Mouse (Mus musculus): ENCODE measurements around the gene Dennd2a.
A peak's percentile ranks its signal among the peaks of the same experiment; 100 is the strongest.

The Dennd2a gene

DNA sequence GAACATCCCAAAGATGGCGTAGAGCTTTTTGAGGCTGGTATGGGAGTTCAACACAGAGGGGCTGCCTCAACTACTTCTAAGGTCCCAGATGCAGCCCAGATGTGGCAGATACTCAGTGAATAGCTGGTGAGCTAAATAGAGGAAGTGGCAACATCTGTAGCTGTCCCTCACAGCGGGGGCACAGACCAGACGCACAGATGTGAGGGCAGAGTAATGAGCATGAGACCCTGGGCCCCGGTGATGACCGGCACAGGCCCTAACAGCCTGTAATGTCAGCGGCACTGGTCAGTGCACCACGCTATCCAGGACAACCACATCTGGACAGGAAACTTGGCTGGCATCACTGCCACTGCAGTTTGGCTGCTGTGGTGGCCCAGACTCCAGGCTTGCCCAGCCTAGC is 54.2 kb downstream of the Dennd2a start:
- DNase-seq = no peak

DNA sequence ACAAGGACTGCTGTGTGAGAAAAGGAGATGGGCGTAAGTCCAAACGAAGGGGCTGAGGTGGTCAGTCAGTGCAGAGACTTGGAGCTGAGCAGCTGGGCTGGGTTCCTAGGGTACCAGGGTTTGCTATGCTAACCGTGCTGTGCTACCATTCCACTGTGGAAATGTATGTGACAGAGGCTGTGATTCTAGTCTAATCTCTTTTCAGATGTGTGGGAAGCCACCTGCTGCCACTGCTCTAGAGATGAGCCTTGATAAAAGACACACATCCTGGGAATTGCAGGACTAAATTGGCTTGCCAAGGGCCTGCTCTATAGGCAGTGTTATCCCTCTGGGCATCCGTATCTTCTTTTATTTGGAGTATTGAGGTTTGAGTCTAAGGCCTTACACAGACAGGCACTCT is 60.5 kb downstream of the Dennd2a start:
- no peak for DNase-seq

DNA sequence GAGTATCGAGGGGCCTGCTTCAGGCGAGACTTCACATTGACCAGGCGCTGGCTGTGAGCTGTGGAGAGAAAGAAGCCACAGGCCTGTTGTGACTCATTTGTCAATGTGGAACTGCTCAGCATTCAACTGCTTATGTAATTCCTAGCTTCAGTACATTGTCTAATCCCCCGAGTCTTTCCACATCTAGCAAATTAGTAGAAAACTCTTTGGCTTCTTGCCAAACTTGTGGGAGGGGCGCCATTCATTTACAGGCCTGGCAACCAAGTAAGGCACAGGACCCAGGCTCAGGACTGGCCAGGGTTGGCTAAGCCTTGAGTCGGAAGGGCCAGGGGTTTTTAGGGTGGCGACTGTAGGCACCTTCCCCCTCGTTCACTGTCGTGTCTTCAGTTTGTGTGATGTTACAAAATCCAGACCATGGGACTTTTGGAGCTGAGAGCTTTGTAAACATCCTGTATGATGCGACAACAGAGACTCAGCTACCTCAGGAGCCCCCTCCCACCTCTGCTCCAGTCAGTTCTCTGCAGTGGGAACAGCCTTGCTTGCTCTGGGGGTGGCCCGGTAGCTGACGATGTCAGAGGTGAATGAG is 64.4 kb downstream of the Dennd2a start:
- DNase-seq = no peak

DNA sequence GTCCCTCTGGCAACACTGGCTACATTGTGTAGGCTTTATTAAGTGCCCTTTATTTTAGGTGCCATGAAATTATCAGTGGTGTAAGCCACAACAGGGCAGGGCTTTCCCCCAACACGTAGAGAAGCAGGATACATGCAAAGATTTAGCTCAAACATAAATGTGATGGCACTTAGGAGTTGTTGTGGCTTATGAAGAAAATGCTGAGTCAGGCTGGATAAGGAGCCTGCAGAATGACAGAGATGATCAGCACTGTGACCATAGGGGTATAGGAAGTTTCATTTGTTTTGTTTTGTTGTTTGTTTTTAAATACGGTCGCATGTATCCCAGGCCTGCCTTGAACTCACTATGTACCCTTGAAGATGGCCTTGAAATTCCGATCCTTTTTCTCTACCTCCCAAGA is 65.5 kb downstream of the Dennd2a start:
- DNase-seq = no peak

DNA sequence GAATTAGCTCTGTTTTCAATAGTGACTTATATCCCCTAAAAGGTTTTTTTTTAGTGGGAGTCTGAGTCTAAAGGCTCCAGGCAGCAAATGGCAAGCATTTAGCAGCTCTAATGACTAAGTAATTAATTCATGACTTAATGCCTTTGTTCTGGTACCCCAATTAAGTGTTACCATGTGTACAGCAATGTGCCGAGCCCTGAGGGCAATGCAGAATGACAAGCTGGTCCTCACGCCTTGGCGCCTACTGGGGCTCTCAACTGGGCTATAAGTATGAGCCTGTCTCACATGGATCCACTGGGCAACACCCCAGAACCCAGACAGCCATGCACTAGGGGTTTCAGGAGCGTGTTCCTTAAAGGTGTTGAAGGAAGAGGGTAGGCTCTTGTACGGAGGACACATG is 66.5 kb downstream of the Dennd2a start:
- DNase-seq = no peak

DNA sequence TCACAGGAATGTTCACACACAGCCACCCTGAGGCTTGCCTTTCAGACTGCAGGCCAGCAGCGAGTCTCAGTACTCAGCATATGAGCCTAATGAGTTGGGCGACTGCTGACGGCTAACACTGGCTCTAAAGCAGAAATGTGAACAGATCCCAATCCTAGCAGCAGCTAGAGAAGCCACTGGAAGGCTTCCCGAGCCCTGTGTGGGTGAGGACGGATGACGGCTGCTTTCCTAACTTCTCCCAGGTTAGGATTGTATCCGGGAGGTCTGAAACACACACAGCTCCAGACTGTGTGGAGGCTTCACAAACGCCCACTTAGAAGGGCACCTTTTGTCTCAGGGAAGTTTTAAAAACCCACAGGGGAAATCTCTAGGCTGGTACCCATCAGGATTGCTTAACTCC is 69.4 kb downstream of the Dennd2a start:
- peak; percentile 17 for DNase-seq

DNA sequence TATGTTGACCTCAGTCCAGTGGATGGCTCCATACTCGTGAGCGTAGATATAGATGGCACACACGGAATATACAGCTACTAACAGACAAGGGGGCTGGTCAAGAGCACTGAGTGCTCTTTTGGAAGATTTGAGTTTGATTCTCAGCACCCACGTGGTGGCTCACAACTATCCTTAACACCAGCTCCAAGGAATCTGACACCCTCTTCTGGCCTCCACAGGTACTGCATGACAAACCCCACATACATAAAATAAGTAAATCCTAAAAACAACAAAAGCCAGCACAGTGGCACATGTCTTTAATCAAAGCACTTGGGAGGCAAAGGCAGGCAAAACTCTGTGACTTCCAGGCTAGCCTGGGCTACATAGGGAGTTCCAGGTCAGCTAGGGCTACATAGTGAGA is 74.0 kb downstream of the Dennd2a start:
- DNase-seq = no peak

DNA sequence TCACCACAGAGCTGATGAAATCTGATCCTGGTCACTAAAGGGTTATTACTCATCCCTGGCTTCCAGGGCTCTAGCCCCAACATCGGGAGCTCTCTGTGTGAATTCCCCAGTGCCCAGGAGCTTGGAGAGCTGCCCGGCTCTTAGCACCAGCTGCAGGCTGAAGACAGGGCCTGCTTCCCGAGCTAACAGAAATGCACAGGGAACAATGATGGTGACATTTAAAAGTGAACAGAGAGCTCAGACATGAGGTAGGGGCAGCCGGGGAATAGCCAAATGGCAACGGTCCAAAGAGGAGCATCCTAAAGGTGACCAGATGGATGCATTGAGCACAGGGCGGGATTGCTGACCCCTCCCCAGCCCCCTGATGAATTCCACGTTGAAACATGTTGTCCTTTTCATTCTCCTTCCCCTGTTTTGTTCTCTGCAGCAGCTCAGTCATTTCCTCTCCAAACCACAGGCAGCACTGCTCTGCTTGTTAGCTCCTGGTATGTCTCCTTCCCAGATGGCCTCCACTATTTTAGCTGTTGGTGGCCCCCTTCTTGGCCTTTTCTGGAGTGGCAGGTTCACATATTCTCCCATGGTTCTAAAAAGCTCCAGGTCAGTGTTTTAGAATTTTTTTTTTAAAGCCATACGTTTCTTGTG is 79.0 kb downstream of the Dennd2a start:
- DNase-seq = peak; percentile 62

DNA sequence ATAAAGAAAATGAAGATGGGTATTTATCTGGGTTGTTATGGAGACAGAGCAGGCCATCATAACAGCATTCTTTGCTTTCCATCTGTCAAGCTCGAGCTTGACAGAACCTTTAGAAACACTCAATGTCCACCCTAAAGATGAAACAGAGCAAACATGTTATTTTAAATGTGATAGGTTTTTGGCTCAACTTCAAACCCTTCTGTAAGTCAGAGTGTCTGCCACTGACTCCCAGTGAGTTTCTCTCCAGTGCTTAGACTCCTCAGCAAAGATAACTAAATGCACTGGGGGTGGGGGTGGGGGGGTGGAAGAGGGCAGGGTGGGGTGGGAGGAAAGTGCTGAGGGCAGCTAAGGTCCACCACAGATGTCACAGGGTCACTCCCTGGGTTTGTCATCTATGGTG is 81.0 kb downstream of the Dennd2a start:
- DNase-seq = no peak

DNA sequence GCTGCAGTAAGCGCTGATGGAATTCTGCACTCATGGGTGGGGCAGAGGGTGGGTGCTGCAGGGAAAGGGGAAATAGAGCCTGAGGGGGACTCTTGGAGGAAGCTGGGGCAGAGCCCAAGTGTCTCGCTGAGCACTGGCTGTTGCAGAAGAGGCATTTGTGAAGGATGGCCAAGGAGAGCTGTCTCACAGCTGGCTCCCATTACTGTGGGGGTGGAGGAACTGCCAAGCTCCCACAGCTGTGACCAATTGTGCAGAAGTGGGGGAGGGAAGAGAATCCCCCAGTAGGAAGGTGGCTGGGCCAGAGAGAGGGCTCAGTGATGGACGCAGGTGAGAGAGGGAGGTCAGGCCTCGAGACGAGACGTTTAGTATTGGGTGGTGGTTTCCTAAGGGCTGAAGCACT is 83.2 kb downstream of the Dennd2a start:
- no peak for DNase-seq

DNA sequence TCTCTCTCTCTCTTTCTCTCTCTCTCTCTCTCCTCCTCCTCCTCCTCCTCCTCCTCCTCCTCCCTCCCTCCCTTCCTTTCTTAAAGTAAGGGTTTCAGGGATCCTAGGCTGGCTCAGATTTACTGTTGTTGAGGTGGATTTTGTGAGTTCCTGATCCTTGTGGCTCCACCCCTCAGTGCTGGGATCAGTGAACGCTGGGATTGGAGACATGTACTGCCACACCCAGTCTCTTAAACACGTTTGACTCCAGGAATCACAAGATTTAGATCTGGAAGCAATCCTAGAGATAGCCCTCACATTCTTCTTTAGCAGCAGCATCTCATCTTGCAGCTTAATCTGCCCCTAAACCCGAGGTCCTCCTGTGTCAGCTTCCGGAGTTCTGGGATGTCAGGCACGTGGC is 84.8 kb downstream of the Dennd2a start:
- DNase-seq = no peak

DNA sequence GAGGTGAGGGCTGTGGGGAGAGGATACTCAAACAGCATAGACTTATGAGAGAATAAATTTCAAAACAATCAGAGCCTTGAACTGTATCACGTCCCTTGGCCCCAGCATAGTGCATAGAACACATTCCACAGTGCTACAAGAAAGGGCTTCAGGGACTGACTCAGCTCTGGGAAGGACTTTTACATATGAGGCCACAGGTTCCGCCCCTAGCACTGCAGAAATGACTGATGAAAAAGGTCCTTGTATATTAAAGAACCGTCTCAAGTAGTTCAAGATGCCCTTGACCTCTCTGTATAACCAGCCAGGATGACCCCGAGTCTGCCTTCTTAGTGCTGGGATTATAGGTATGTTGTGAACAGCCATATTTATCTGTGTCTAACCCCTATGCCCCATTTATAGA is 85.4 kb downstream of the Dennd2a start:
- no peak for DNase-seq

DNA sequence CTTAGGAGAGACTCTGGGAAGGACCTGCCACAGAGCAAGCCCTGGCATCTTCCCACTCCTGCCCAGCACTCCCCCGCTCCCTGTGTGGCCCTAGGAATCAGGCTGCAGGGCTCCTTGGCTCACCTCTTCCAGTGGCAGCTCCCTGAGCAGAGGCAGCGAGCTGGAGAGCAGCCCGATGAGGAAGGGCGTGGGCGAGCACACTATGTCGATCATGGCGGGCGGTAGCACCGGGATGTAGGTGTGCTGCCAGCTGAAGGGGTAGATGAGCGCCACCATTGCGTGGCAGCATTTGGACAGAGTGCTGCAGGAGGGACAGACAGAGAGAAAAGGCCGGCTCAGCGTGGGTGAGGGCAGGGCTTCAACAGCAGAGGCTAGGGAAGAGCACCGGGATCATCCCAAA is 87.6 kb downstream of the Dennd2a start:
- DNase-seq = no peak

DNA sequence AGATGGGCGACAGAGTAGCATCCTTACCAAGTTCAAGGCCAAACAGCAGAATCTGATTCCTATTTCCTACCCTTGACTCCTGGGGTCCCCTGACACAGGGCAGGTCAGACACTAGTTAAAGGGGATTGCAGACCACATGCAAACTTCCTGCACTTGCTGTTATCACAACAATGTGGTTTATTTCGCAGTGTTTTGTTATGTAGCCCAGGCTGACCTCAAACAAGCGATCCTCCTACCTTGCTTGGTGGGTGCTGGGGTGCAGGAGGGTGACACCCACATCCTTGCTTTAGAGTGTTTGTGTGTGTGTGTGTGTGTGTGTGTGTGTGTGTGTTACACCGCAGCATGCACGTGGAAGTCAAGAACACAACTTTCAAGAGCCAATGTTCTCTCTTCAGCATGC is 88.2 kb downstream of the Dennd2a start:
- no peak for DNase-seq

DNA sequence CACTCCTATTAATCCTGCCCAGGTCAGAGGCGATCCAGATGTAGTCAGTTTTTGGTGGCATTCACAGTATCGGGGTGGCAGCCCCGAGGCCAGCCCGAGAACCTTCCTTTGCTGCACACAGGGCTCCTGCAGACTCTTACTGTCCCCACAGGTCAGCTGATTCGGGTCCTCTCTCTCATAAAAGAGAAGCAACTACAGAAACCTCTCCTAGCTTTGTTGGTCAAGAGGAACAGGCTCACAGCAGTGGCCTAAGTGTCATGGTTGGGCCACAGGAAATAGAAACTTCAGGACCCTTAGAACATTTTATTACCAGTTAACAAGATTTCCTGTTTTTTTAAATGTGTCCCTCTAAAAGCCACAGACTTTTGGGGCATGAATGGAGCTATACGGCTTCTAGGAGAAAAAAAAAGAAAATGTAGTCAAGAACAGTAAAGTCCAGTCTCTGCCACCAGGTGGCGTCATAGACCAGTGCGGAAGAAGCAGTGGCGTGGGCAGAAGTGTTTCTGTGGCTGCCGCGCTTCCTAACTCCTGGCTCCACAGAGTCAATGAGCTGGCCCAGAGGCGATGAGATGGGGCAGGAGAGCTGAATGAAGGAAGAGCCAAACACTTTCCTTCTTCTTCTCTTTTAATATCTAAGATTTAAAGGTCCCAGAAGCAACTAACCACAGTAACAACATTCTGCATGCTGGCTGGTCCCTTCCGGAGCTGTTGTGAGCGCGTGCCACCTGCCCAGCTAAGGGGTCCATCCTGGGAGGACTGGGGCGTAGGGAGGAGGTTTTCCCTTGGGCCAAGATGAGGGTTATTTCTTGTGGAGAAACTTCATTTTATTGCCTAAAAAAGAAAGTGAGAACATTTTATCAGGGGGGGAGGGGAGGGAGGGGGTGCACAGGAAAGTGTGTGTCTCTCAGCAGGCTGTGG is 94.8 kb downstream of the Dennd2a start:
- peak; percentile 88 for DNase-seq

DNA sequence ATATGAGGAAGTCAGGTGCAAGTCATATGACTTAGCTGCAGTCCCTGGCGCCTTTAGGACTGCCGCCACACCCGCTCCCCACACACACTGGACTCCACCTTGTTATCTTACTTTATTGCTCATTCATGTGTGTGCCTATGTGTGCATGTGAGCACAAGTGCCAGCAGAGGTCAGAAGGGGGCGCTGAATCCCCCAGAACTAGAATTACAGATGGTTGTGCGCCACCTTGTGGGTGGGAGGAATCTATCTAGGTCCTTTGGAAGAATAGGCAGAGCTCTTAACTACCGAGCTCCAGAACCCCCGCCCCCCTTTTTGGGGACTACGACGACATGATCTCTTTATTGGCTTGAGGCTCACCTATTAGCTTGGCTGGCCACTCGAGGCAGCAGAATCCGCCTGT is 97.6 kb downstream of the Dennd2a start:
- no peak for DNase-seq

DNA sequence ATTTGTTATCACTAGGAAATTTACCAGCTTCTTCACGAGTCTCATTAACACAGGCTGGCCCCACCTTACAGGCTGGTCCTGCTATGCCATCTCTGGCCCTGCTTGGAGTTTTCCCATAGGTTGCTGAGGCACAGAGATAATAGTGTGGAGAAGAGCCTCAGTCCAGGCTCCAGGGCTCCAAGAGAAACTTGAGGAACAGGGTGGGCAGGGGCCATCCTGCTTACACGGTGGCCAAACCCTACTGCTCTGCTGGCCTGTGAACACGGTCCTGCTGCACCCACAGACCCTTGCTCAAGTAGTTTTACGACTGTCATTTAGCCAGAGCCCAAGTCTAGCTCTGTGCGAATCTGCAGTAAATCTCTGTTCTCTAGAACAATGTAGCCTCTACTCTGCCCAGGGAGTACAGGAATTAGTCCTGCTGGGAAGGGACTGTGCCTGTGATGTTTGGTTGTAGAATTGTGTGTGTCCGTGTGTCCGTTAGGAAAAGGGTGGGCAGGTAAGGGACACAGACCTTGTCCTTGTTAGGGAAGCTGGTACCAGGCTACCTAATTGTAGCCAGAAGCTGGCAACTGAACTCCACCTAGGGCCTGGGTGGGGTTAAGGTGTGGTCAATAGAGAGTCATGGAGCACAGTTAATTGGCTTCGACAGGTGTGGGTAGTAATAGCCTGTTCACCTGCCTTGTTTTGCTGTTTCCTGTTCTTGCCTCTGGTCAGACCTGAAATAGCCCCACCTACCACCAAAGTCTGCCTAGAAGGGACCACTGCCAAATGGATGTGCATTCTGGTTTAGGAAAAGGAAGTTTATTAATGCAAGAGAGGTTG is 102.1 kb downstream of the Dennd2a start:
- DNase-seq = no peak

DNA sequence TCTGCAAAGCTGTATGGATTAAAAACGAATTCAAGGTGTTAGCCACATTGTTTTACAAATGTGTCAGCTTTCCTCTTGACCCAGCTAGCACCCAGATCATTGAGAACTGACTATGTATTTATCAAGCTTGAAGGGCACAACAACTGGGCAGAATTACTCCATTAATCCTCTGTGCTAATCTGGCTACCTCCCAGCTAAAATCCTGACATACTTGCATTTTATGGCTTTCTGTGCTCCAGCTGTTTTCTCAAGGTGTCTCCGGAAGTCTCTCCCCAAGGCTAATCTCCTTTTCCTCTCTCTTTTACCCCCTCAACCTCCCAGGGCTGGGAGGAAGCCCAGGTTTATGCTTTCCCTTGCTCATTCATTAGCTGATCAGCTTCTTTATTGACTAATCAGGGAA is 103.1 kb downstream of the Dennd2a start:
- DNase-seq = no peak

DNA sequence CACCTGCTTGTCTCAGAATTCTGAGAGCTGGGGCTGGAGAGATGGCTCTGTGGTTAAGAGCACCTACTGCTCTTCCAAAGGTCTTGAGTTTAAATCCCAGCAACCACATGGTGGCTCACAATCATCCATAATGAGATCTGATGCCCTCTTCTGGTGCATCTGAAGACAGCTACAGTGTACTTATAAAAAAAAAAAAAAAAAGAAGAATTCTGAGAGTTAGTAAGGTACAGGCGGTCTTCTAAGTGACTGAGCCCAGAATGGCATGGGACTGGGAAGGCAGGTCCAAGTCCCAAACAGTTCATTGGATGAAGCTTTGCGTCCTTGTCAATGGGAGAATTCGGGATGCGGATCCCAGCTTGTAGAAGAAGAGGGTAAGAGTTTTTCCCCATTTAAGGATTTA is 104.1 kb downstream of the Dennd2a start:
- DNase-seq = no peak

DNA sequence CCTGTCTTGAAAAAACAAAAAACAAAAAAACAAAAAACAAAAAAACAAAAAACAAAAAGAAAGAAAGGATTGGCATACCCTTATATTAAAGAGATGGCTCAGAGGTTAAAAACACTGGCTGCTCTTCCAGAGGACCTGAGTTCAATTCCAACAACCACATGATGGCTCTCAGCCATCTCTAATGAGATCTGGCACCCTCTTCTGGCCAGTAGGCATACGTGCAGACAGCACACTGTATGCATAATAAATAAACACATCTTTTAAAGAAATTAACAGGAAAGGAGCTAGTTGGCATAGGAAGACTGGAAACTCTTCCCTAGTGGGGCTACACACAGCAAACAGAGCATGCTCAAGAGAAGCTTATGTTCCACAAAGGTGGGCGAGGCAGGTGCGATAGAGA is 106.6 kb downstream of the Dennd2a start:
- DNase-seq = no peak

DNA sequence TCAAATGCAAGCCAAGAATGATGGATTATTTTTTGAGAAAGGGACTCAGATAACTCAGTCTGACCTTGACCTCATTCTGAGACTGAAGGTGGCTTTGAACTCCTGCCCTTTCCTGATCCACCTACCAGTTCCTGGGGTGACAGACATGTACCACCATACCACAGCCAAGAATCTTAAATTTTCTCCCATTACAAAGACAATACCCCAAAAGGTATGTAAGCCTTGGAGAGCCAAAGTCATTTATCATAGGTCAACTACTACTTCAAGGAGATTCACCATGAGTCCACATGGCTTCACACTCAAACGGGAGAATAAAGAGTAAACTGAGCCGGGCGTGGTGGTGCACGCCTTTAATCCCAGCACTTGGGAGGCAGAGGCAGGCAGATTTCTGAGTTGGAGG is 107.1 kb downstream of the Dennd2a start:
- no peak for DNase-seq

DNA sequence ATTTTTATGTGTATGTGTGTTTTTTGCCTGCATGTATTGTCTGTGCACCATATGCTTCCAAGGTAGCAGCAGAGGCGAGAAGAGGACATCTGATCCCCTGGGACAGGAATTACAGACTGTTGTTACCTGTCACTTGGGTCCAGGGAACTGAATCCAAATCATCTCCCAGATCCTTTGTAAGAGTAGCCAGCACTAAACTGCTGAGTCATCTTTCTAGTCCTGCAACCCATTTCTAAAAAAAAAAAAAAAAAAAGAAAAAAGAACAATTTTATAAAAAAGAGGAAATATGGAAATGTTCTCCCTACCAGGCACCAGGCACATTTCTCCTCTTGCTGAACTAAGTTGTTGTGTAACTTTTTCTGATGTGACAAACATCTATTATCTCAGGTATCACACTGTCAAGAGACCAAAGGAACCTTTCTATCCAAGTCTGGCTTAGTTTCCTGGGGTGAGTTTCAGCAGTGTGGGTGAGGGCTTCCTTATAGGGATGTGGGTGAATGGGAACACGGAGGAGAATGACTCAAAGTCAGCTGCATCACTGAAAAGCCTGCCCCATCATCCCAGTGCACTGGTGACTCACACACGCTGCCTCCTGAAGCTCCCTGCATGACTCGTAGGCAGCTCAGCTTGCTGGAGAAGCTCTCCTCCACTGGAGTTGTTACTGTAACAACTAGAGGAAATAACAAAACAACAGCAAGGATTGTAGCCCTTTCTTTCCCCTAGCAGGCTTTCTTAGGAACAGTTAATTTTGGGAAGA is 110.1 kb downstream of the Dennd2a start:
- no peak for DNase-seq
